Mouse (Mus musculus): ENCODE results near the gene H2afv.

DNA sequence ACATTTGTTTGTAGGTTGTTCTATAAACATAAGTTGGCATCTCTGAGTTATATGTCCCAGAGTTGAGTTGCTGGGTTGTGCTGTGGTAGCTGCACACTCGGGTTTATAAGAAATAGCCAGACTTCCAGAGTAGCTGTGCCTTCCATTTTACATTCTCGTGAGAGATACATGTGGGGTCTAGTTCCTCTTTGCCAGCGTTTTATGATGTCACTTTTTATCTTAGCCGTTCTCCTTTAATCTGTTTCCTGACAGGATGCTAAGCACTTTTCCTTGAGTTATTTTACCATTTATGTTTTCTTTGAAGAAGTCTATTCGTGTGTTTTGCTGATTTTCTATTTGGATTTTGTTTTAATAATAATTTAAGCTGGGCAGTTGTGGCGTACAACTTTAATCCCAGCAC lies 51.4 kb downstream of the H2afv start:
- TF ChIP-seq CTCF (IDR thresholded peaks at IDR 0.05; ENCODE audit: low read depth, low read length) = no peak
- TF ChIP-seq POLR2A (IDR thresholded peaks at IDR 0.05; ENCODE audit: borderline replicate concordance, low read depth, low read length) = no peak

Data from bone marrow macrophage, adult 2 months (primary cell).